Mouse (Mus musculus) neural tube, embryonic 10.5 days (tissue): Measurements from ENCODE around the gene Rxra.

ENCODE experiments used
- DNase-seq: peaks from one replicate; pipeline ENCODE4 v3.0.0-alpha.2; 2017; ENCODE audit warnings: low spot score; ENCODE audit errors: extremely low spot score

Rxra gene

DNA sequence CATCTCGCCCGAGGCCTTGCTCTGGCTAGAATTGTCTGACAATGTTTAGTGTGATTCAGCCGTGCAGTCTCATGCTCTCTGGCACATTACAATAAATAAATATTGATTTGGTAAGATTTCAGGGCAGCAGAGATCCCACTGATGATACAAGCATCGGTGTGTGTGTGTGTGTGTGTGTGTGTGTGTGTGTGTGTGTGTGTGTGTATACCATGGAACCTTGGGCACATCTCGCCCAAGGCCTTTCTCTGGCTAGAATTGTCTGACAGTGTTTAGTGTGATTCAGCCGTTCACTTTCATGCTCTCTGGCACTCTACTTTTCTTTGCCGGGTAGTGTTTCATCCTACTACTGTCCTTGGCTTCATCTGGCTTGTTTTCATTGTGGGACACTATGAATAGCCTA is 130.5 kb downstream of the Rxra start:
- no peak for DNase-seq

DNA sequence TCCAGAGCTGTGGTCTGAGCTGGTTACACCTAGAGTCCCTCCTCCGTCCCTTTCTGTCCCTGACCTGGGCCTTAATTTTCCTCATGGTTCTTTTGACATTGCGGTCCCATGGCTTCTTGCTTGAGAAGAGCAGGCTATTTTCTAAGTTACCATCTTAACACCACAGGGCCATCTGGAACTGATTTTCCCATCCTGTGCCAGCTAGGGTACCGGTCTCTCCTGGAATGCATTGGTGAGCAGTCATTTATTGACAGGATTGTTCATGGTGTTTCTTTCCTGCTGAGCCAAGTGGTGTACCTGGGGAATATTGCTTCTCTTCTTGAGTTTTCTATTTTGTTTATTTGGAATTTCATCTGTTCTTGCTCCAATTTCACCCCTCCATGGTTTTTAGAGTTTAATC is 131.4 kb downstream of the Rxra start:
- no peak for DNase-seq

- no peak for DNase-seq
Observed at GRCm38 (mm10) chr2:27809897-27810296, 133.7 kb downstream of the Rxra start.
